Mouse (Mus musculus) adrenal gland, postnatal 36 days (tissue): ENCODE data around the gene Glt8d1. TPM values are rescaled to one million over a fixed set of nuclear protein-coding genes. Genes with fewer than 3 reads are reported as not detected.

ENCODE experiments used
- total RNA-seq, 2 experiments: library from RNA; stranded (reverse); gene quantifications; 2 replicates each; pipeline ENCODE4 v1.2.3; 2021

Glt8d1 gene
- total RNA-seq, 2 experiments from 2014 or later, result 45.8 to 49.2 TPM

Other genes starting within 250 kb of the Glt8d1 start
- gene Tmem110, start 175.8 kb upstream of the Glt8d1 start, total RNA-seq, result 10 to 100 TPM; 16.9 to 26.3 TPM
- 1 to 10 TPM; 2.2 to 4.7 TPM for gene Mustn1, start 122.2 kb upstream of the Glt8d1 start, total RNA-seq
- gene Itih4, start 114.9 kb upstream of the Glt8d1 start, total RNA-seq, result 1 to 10 TPM; 4.5 to 5.3 TPM
- 1 to 10 TPM in 1 of 2 experiments, under 1 TPM in 1; 0.16 to 2.0 TPM for gene Itih3, start 77.6 kb upstream of the Glt8d1 start, total RNA-seq
- under 1 TPM in 1 of 2 experiments, not detected in 1; 0.36 TPM for gene Itih1, start 58.1 kb upstream of the Glt8d1 start, total RNA-seq
- 10 to 100 TPM; 11.2 to 12.6 TPM for gene Nek4, start 50.0 kb upstream of the Glt8d1 start, total RNA-seq
- gene Spcs1, start 272 bp downstream of the Glt8d1 start, total RNA-seq, result 100 to 1,000 TPM; 240 to 257 TPM
- 10 to 100 TPM; 56.9 to 57.6 TPM for gene Pbrm1, start 17.7 kb downstream of the Glt8d1 start, total RNA-seq
- gene Gnl3, start 17.8 kb downstream of the Glt8d1 start, total RNA-seq, result 100 to 1,000 TPM in 1 of 2 experiments, 10 to 100 TPM in 1; 70.5 to 126 TPM
- gene Smim4, start 127.6 kb downstream of the Glt8d1 start, total RNA-seq, result 10 to 100 TPM; 50.5 to 85.0 TPM
- 10 to 100 TPM; 24.0 to 29.3 TPM for gene Nt5dc2, start 129.7 kb downstream of the Glt8d1 start, total RNA-seq
- gene Stab1, start 167.2 kb downstream of the Glt8d1 start, total RNA-seq, result 10 to 100 TPM; 61.7 to 88.5 TPM
- gene Tnnc1, start 206.9 kb downstream of the Glt8d1 start, total RNA-seq, result 1 to 10 TPM in 1 of 2 experiments, under 1 TPM in 1; 0.76 to 1.5 TPM
- 100 to 1,000 TPM; 265 to 294 TPM for gene Nisch, start 215.5 kb downstream of the Glt8d1 start, total RNA-seq
- gene Sema3g, start 216.5 kb downstream of the Glt8d1 start, total RNA-seq, result 1 to 10 TPM; 5.7 to 9.6 TPM
- gene Phf7, start 249.9 kb downstream of the Glt8d1 start, total RNA-seq, result 1 to 10 TPM; 5.1 to 8.9 TPM